Mouse (Mus musculus): Measurements from ENCODE around the gene St6galnac1. TPM values are rescaled to one million over a fixed set of nuclear protein-coding genes. Genes with fewer than 3 reads are reported as not detected.

The St6galnac1 gene
- polyA plus RNA-seq, 1 experiment, result 0.09 TPM

GRCm38 (mm10) chr11:116810983-116811901 lies 35.9 kb upstream of the St6galnac1 start:
- TF ChIP-seq POLR2A (IDR thresholded peaks at IDR 0.05; ENCODE audit: control insufficient read depth, low read depth, low read length), result no peak; the same call in 1 of the 2 replicates
- no peak for TF ChIP-seq CTCF (IDR thresholded peaks at IDR 0.05; ENCODE audit: control insufficient read depth, insufficient read depth, insufficient replicate concordance, low read depth, low read length)
- Histone ChIP-seq H3K4me1 (ENCODE audit: control insufficient read depth, insufficient read depth, low read length) (peaks cover 7% of the 10 kb centered on the region), H3K27me3 (ENCODE audit: control insufficient read depth, insufficient read depth, low read length) (no peaks in the 10 kb centered on the region), H3K4me3 (ENCODE audit: control insufficient read depth, low read depth, low read length) (no peak overlapping the region; the same call in 1 of the 2 replicates), H3K27ac (ENCODE audit: control insufficient read depth, insufficient read depth, low read depth, low read length) (no peak overlapping the region), H3K36me3 (ENCODE audit: control insufficient read depth, insufficient read depth, low read length) (no peaks in the 10 kb centered on the region)

- H3K4me1 ChIP-seq (ENCODE audit: control insufficient read depth, insufficient read depth, low read length), result peaks cover 7% of the 10 kb centered on the region
Measured at GRCm38 (mm10) chr11:116810528-116810927, 35.2 kb upstream of the St6galnac1 start.

GRCm38 (mm10) chr11:116809520-116809919 lies 34.2 kb upstream of the St6galnac1 start:
- H3K4me1 ChIP-seq (ENCODE audit: control insufficient read depth, insufficient read depth, low read length), result peaks cover 7% of the 10 kb centered on the region

More at GRCm38 (mm10) chr11:116810528-116810927, 35.2 kb upstream of the St6galnac1 start:
- no peak overlapping the region for H3K4me3 ChIP-seq (ENCODE audit: control insufficient read depth, low read depth, low read length)
- TF ChIP-seq CTCF (IDR thresholded peaks at IDR 0.05; ENCODE audit: control insufficient read depth, insufficient read depth, insufficient replicate concordance, low read depth, low read length) (no peak), POLR2A (IDR thresholded peaks at IDR 0.05; ENCODE audit: control insufficient read depth, low read depth, low read length) (no peak)
- H3K27me3 ChIP-seq (ENCODE audit: control insufficient read depth, insufficient read depth, low read length), result no peaks in the 10 kb centered on the region
- H3K27ac ChIP-seq (ENCODE audit: control insufficient read depth, insufficient read depth, low read depth, low read length), result no peak overlapping the region
- H3K36me3 ChIP-seq (ENCODE audit: control insufficient read depth, insufficient read depth, low read length), result no peaks in the 10 kb centered on the region

GRCm38 (mm10) chr11:116808811-116809395 lies 33.6 kb upstream of the St6galnac1 start:
- TF ChIP-seq POLR2A (IDR thresholded peaks at IDR 0.05; ENCODE audit: control insufficient read depth, low read depth, low read length), result no peak
- TF ChIP-seq CTCF (IDR thresholded peaks at IDR 0.05; ENCODE audit: control insufficient read depth, insufficient read depth, insufficient replicate concordance, low read depth, low read length), result no peak
- Histone ChIP-seq H3K27me3 (ENCODE audit: control insufficient read depth, insufficient read depth, low read length) (no peaks in the 10 kb centered on the region), H3K4me3 (ENCODE audit: control insufficient read depth, low read depth, low read length) (no peak overlapping the region), H3K4me1 (ENCODE audit: control insufficient read depth, insufficient read depth, low read length) (peaks cover 7% of the 10 kb centered on the region), H3K27ac (ENCODE audit: control insufficient read depth, insufficient read depth, low read depth, low read length) (no peak overlapping the region), H3K36me3 (ENCODE audit: control insufficient read depth, insufficient read depth, low read length) (no peaks in the 10 kb centered on the region)

More at GRCm38 (mm10) chr11:116809520-116809919, 34.2 kb upstream of the St6galnac1 start:
- Histone ChIP-seq H3K4me3 (ENCODE audit: control insufficient read depth, low read depth, low read length) (no peak overlapping the region), H3K27ac (ENCODE audit: control insufficient read depth, insufficient read depth, low read depth, low read length) (no peak overlapping the region), H3K27me3 (ENCODE audit: control insufficient read depth, insufficient read depth, low read length) (no peaks in the 10 kb centered on the region), H3K36me3 (ENCODE audit: control insufficient read depth, insufficient read depth, low read length) (no peaks in the 10 kb centered on the region)
- no peak for TF ChIP-seq POLR2A (IDR thresholded peaks at IDR 0.05; ENCODE audit: control insufficient read depth, low read depth, low read length)
- no peak for TF ChIP-seq CTCF (IDR thresholded peaks at IDR 0.05; ENCODE audit: control insufficient read depth, insufficient read depth, insufficient replicate concordance, low read depth, low read length)

- no peaks in the 10 kb centered on the region for H3K36me3 ChIP-seq (ENCODE audit: control insufficient read depth, insufficient read depth, low read length)
- no peak overlapping the region for H3K27ac ChIP-seq (ENCODE audit: control insufficient read depth, insufficient read depth, low read depth, low read length)
- TF ChIP-seq CTCF (IDR thresholded peaks at IDR 0.05; ENCODE audit: control insufficient read depth, insufficient read depth, insufficient replicate concordance, low read depth, low read length), result peak; percentile 88
- TF ChIP-seq POLR2A (IDR thresholded peaks at IDR 0.05; ENCODE audit: control insufficient read depth, low read depth, low read length), result no peak
- peaks cover 7% of the 10 kb centered on the region for H3K4me1 ChIP-seq (ENCODE audit: control insufficient read depth, insufficient read depth, low read length)
- H3K27me3 ChIP-seq (ENCODE audit: control insufficient read depth, insufficient read depth, low read length), result no peaks in the 10 kb centered on the region
- H3K4me3 ChIP-seq (ENCODE audit: control insufficient read depth, low read depth, low read length), result no peak overlapping the region
Measured at GRCm38 (mm10) chr11:116807938-116808606, 32.8 kb upstream of the St6galnac1 start.

- TF ChIP-seq POLR2A (IDR thresholded peaks at IDR 0.05; ENCODE audit: control insufficient read depth, low read depth, low read length) (no peak), CTCF (IDR thresholded peaks at IDR 0.05; ENCODE audit: control insufficient read depth, insufficient read depth, insufficient replicate concordance, low read depth, low read length) (no peak)
- H3K36me3 ChIP-seq (ENCODE audit: control insufficient read depth, insufficient read depth, low read length), result no peaks in the 10 kb centered on the region
- H3K27me3 ChIP-seq (ENCODE audit: control insufficient read depth, insufficient read depth, low read length), result no peaks in the 10 kb centered on the region
- no peak overlapping the region for H3K4me3 ChIP-seq (ENCODE audit: control insufficient read depth, low read depth, low read length)
- H3K4me1 ChIP-seq (ENCODE audit: control insufficient read depth, insufficient read depth, low read length), result peaks cover 7% of the 10 kb centered on the region
- H3K27ac ChIP-seq (ENCODE audit: control insufficient read depth, insufficient read depth, low read depth, low read length), result no peak overlapping the region
Measured at GRCm38 (mm10) chr11:116807526-116807925, 32.2 kb upstream of the St6galnac1 start.

- H3K36me3 ChIP-seq (ENCODE audit: control insufficient read depth, insufficient read depth, low read length), result no peaks in the 10 kb centered on the region
Measured at GRCm38 (mm10) chr11:116807116-116807515, 31.8 kb upstream of the St6galnac1 start.

More at GRCm38 (mm10) chr11:116807116-116807515, 31.8 kb upstream of the St6galnac1 start:
- Histone ChIP-seq H3K4me1 (ENCODE audit: control insufficient read depth, insufficient read depth, low read length) (peaks cover 7% of the 10 kb centered on the region), H3K27ac (ENCODE audit: control insufficient read depth, insufficient read depth, low read depth, low read length) (no peak overlapping the region), H3K4me3 (ENCODE audit: control insufficient read depth, low read depth, low read length) (no peak overlapping the region), H3K27me3 (ENCODE audit: control insufficient read depth, insufficient read depth, low read length) (no peaks in the 10 kb centered on the region)
- TF ChIP-seq CTCF (IDR thresholded peaks at IDR 0.05; ENCODE audit: control insufficient read depth, insufficient read depth, insufficient replicate concordance, low read depth, low read length), result no peak
- TF ChIP-seq POLR2A (IDR thresholded peaks at IDR 0.05; ENCODE audit: control insufficient read depth, low read depth, low read length), result no peak
